Mouse (Mus musculus): ENCODE data around the gene Olfr1410. TPM values are rescaled to one million over a fixed set of nuclear protein-coding genes. Genes with fewer than 3 reads are reported as not detected.

Gene Olfr1410
- polyA plus RNA-seq, 1 experiment from 2014 or later: not detected

GRCm38 (mm10) chr1:92647752-92648151, 42.2 kb downstream of the Olfr1410 start:
- ATAC-seq (ENCODE audit: low FRiP score, low TSS enrichment) (peak; percentile 33; the same call in 1 of the 2 replicates), DNase-seq (ENCODE audit: low spot score) (peak; percentile 80)
- Histone ChIP-seq H3K27me3 (ENCODE audit: control insufficient read depth, insufficient read depth, low read length) (no peaks in the 10 kb centered on the region), H3K9me3 (ENCODE audit: control insufficient read depth, low read length) (no peaks in the 10 kb centered on the region), H3K4me1 (replicated peaks; ENCODE audit: control insufficient read depth, insufficient read depth) (no peaks in the 10 kb centered on the region), H3K4me2 (replicated peaks; ENCODE audit: low read depth) (no peak overlapping the region), H3K36me3 (ENCODE audit: control insufficient read depth, insufficient read depth, low read length) (no peaks in the 10 kb centered on the region), H3K9ac (ENCODE audit: low read length) (no peak overlapping the region), H3K4me3 (ENCODE audit: low read depth, low read length) (no peak overlapping the region), H3K27ac (replicated peaks) (no peak overlapping the region)
- TF ChIP-seq CTCF (IDR thresholded peaks at IDR 0.05; ENCODE audit: low read depth) (peak; percentile 88), EP300 (optimal IDR thresholded peaks at IDR 0.05) (no peak)
- 7% methylated on average over 8 of the region's 8 CpGs for WGBS

GRCm38 (mm10) chr1:92648197-92648596, 42.6 kb downstream of the Olfr1410 start:
- ATAC-seq (ENCODE audit: low FRiP score, low TSS enrichment) (0 out of 2 replicates have a peak, but pooled peaks have one; percentile 21), DNase-seq (ENCODE audit: low spot score) (no peak)
- Histone ChIP-seq H3K4me2 (replicated peaks; ENCODE audit: low read depth) (no peak overlapping the region), H3K4me1 (replicated peaks; ENCODE audit: control insufficient read depth, insufficient read depth) (no peaks in the 10 kb centered on the region), H3K4me3 (ENCODE audit: low read depth, low read length) (no peak overlapping the region), H3K9me3 (ENCODE audit: control insufficient read depth, low read length) (no peaks in the 10 kb centered on the region), H3K9ac (ENCODE audit: low read length) (no peak overlapping the region), H3K27ac (replicated peaks) (no peak overlapping the region), H3K36me3 (ENCODE audit: control insufficient read depth, insufficient read depth, low read length) (no peaks in the 10 kb centered on the region), H3K27me3 (ENCODE audit: control insufficient read depth, insufficient read depth, low read length) (no peaks in the 10 kb centered on the region)
- WGBS: 41% methylated on average over 10 of the region's 10 CpGs
- TF ChIP-seq CTCF (IDR thresholded peaks at IDR 0.05; ENCODE audit: low read depth) (no peak), EP300 (optimal IDR thresholded peaks at IDR 0.05) (no peak)

- no peak within 1 kb of the TSS for H3K4me2 ChIP-seq (replicated peaks; ENCODE audit: low read depth)
- no peaks in the 10 kb centered on the region for H3K4me1 ChIP-seq (replicated peaks; ENCODE audit: control insufficient read depth, insufficient read depth)
- no peak within 1 kb of the TSS for H3K9ac ChIP-seq (ENCODE audit: low read length)
- WGBS: 22% methylated on average over 8 of the region's 8 CpGs
- H3K9me3 ChIP-seq (ENCODE audit: control insufficient read depth, low read length): no peaks in the 10 kb centered on the region
- no peak within 1 kb of the TSS for H3K27ac ChIP-seq (replicated peaks)
- H3K4me3 ChIP-seq (ENCODE audit: low read depth, low read length): no peak within 1 kb of the TSS
- ATAC-seq (ENCODE audit: low FRiP score, low TSS enrichment): peak; percentile 85
- H3K27me3 ChIP-seq (ENCODE audit: control insufficient read depth, insufficient read depth, low read length): no peaks in the 10 kb centered on the region
- peak; percentile 88 for TF ChIP-seq CTCF (IDR thresholded peaks at IDR 0.05; ENCODE audit: low read depth)
- TF ChIP-seq EP300 (optimal IDR thresholded peaks at IDR 0.05): no peak
- H3K36me3 ChIP-seq (ENCODE audit: control insufficient read depth, insufficient read depth, low read length): no peaks in the 10 kb centered on the region
- DNase-seq (ENCODE audit: low spot score): peak; percentile 78
These were observed 43.1 kb downstream of the Olfr1410 start, which contains the start of gene Otos for GRCm38 (mm10) chr1:92648673-92649072. Gene Otos (minus strand): TSS chr1:92648841.

GRCm38 (mm10) chr1:92651467-92651866, 45.9 kb downstream of the Olfr1410 start:
- WGBS: 51% methylated on average over 3 of the region's 3 CpGs
- no peak for ATAC-seq (ENCODE audit: low FRiP score, low TSS enrichment)

GRCm38 (mm10) chr1:92653179-92653578, 47.6 kb downstream of the Olfr1410 start:
- H3K9me3 ChIP-seq (ENCODE audit: control insufficient read depth, low read length): no peaks in the 10 kb centered on the region
- no peak overlapping the region for H3K27ac ChIP-seq (replicated peaks)
- no peak for DNase-seq (ENCODE audit: low spot score)
- H3K27me3 ChIP-seq (ENCODE audit: control insufficient read depth, insufficient read depth, low read length): no peaks in the 10 kb centered on the region
- no peak for TF ChIP-seq CTCF (IDR thresholded peaks at IDR 0.05; ENCODE audit: low read depth)
- no peaks in the 10 kb centered on the region for H3K36me3 ChIP-seq (ENCODE audit: control insufficient read depth, insufficient read depth, low read length)
- 85% methylated on average over 3 of the region's 3 CpGs for WGBS
- no peak overlapping the region for H3K4me3 ChIP-seq (ENCODE audit: low read depth, low read length)
- ATAC-seq (ENCODE audit: low FRiP score, low TSS enrichment): no peak
- H3K4me1 ChIP-seq (replicated peaks; ENCODE audit: control insufficient read depth, insufficient read depth): no peaks in the 10 kb centered on the region
- no peak overlapping the region for H3K9ac ChIP-seq (ENCODE audit: low read length)
- H3K4me2 ChIP-seq (replicated peaks; ENCODE audit: low read depth): no peak overlapping the region

More at GRCm38 (mm10) chr1:92651467-92651866, 45.9 kb downstream of the Olfr1410 start:
- Histone ChIP-seq H3K27me3 (ENCODE audit: control insufficient read depth, insufficient read depth, low read length) (no peaks in the 10 kb centered on the region), H3K4me3 (ENCODE audit: low read depth, low read length) (no peak overlapping the region), H3K9ac (ENCODE audit: low read length) (no peak overlapping the region), H3K4me2 (replicated peaks; ENCODE audit: low read depth) (no peak overlapping the region), H3K36me3 (ENCODE audit: control insufficient read depth, insufficient read depth, low read length) (no peaks in the 10 kb centered on the region), H3K4me1 (replicated peaks; ENCODE audit: control insufficient read depth, insufficient read depth) (no peaks in the 10 kb centered on the region), H3K9me3 (ENCODE audit: control insufficient read depth, low read length) (no peaks in the 10 kb centered on the region), H3K27ac (replicated peaks) (no peak overlapping the region)
- TF ChIP-seq CTCF (IDR thresholded peaks at IDR 0.05; ENCODE audit: low read depth): no peak
- TF ChIP-seq EP300 (optimal IDR thresholded peaks at IDR 0.05): no peak
- DNase-seq (ENCODE audit: low spot score): no peak

- no peaks in the 10 kb centered on the region for H3K27me3 ChIP-seq (ENCODE audit: control insufficient read depth, insufficient read depth, low read length)
- ATAC-seq (ENCODE audit: low FRiP score, low TSS enrichment) (no peak), DNase-seq (ENCODE audit: low spot score) (no peak)
- no peak overlapping the region for H3K27ac ChIP-seq (replicated peaks)
- no peaks in the 10 kb centered on the region for H3K4me1 ChIP-seq (replicated peaks; ENCODE audit: control insufficient read depth, insufficient read depth)
- WGBS: 68% methylated on average over 2 of the region's 2 CpGs
- H3K4me2 ChIP-seq (replicated peaks; ENCODE audit: low read depth): no peak overlapping the region
- H3K9ac ChIP-seq (ENCODE audit: low read length): no peak overlapping the region
- TF ChIP-seq CTCF (IDR thresholded peaks at IDR 0.05; ENCODE audit: low read depth): no peak
- no peak for TF ChIP-seq EP300 (optimal IDR thresholded peaks at IDR 0.05)
- H3K9me3 ChIP-seq (ENCODE audit: control insufficient read depth, low read length): no peaks in the 10 kb centered on the region
- H3K36me3 ChIP-seq (ENCODE audit: control insufficient read depth, insufficient read depth, low read length): no peaks in the 10 kb centered on the region
- H3K4me3 ChIP-seq (ENCODE audit: low read depth, low read length): no peak overlapping the region
These were observed 49.1 kb downstream of the Olfr1410 start for GRCm38 (mm10) chr1:92654676-92655075.
